Mouse (Mus musculus): ENCODE measurements around the gene Fstl4.

The Fstl4 gene

DNA sequence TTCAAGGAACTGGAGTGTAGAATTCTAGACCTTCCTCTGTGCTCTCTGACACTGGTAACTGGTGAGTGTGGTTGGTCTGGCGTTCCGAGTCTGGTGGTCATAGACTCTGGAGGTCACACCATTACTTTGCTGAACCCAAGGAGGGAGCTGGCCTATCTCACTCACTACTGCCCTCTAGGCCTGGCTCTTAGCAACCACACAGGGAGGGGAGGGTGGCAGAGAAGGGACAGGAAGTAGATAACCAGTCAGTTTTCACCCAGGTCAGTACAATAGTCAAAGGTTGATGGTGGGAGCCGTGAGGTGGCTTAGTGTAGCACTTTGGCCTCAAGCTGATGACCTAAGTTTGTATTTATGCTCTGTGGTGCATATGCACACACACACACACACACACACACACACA is 255.1 kb downstream of the Fstl4 start:
- DNase-seq (ENCODE audit: low spot score in 2 of 2) = peak in 1 of 2 experiments; percentile 9

DNA sequence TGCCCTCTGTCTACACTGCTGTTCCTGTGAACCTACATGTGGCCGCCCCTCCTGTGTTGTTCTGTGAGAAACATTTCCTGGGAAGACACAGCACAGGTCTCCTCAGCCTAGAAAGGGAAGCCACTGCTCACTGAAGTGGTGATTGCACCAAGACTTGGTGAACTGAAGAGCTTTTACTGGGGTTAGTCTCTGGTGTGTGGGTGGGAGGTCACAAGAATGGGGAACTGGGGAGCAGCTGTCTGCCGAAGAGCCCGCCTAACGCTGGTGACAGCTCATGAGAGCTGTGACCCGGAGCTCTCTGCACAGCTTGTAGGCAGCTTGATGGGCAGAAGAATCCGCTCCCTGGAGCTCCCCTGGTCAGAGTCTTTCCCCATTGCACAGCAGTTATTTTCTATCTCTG is 260.0 kb downstream of the Fstl4 start:
- no peak for DNase-seq (ENCODE audit: low spot score in 2 of 2)

DNA sequence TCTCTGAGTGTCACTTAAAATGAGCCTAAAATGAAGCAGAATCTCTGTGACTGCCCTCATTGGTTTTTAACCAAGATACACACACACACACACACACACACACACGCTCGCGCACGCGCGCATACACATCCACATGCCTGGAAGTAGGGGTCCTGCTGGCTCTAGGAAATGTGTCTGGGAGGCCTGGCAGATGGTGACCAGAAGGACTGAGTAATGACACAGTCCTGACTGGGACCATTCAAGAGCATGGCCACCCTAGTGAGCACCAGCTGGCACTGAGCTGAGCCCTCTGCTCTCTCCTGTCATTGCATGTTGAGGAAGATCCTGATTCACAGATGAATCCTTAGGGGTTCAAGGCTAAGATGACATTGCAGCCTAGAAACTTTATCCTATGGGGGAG is 261.3 kb downstream of the Fstl4 start:
- DNase-seq (ENCODE audit: low spot score in 2 of 2) = no peak

DNA sequence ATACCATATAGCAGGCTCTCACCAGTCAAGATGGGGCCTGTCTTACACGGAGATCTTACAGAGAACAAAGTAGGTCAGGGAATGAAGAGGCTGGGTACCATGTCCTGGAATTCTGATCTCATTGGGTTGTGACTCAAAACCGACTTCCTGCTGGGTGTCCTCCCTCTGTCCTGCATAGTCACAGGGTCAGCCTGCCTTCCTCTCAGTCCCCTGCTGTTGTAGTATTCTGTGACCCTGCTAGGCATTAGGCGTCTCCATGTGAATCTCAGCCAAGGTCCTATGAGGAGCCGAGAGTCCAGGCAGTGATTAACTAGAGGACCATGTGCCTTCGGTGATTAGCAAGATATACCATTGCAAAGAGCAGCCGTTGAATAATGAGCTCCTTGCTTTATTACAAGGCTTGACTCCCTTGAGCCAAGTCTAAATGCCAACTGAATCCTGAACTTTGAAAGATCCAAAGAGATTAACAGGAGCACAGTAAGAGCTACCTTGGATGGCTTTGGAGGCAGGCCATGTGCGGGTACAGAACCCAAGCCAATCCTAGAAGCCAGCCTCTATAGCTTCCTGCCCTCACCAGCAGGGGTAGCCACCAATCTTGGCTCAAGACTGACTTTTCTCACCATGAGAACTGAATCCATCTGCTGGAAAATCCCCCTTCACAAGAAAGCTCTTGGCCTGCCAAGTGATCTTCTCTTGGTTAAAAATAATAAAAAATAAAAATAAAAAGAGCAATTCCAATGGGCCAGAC is 264.2 kb downstream of the Fstl4 start:
- DNase-seq (ENCODE audit: low spot score in 2 of 2) = no peak

DNA sequence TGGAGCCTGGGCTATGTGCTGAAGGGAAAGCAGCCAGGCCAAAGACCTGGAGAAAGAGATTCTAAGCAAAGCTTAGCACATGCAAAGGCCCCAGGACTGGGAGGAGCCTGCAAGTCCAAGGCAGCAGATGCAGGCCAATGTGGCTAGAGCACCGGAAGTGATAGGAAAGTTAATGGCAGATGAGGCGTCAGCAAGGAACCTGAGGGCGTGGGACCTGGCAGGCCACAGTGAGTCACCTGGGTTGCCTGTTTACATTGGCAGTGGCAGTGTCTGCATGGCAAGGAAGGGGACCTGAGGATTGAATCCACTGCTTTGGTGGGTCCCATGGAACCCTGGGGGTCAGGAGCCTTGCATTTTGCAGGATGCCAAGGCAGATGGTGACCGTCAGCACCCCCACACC is 267.3 kb downstream of the Fstl4 start:
- no peak for DNase-seq (ENCODE audit: low spot score in 2 of 2)

DNA sequence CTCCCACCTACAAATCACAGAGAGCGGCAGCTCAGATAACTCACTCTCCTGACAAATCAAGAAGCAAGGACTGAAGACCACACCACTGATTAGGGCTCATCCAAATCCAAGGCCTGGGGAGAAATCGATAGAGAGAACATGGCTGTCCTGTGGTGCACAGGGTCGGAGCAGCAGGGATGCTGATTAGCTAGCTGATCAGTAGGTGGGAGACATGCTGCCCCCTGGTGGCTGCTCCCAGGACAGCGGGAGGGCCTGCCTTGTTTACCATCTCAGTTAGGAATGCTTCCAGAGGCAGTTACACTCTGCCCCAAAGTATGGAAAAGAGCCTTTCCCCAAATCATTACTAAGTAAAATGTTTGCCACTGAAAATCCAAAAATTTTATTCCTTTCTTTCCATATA is 267.9 kb downstream of the Fstl4 start:
- peak; percentile 45 to 81 for DNase-seq (ENCODE audit: low spot score in 2 of 2)

DNA sequence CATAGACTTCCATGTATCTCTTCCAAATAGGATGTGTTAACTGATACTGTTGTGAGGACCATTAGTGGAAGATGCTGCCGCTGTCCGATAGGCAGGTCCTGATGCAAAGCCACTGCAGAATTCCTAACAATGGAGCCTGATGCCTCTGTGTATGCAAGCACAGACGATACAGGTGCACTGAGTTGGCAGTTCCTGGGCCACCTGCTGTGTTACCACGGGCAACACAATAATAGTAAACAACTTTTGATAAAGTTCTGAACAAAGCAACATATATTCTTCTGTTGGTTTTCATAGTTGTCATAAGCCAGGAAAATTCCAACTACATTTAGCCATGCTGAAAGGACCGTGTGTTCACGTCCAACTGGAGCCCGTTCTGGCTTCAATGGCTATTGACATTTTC is 271.0 kb downstream of the Fstl4 start:
- no peak for DNase-seq (ENCODE audit: low spot score in 2 of 2)

DNA sequence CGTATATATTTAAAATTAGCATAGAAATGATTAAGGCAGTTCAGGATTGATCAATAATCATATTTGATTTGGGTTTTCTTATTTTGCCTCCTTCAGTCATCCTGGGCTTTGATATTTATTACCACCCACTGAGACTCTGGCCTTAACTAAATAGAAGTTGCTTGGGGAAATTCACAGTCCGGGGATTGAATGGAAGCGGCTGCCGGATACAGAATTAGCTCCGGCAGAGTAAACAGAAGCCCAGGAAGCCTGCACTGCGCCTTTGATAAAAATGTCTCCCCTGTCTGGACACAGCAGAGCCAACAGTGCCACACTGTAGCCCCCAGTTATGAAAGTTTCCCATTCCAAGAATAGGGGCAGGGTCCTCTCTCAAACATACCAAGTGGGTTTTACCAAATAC is 282.4 kb downstream of the Fstl4 start:
- no peak for DNase-seq (ENCODE audit: low spot score in 2 of 2)

DNA sequence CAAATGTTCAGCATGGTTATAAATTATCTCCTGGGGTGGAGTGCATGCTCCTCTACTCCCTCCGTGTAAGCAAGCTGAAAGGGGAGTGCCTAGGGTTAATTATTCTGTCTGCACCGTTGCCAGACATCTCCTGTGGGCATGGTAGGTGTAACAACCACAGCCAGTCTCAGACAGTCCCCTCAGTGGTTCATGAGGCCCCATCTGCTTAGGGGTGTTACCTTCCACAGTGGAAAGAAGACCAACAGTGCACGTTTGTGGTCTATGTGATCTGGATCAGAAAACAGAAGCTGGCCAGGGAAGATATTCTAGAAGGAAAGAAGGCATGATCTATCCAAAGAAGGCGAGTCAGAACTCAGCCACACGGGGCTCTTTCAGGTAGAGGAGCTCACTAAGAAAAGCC is 289.7 kb downstream of the Fstl4 start:
- DNase-seq (ENCODE audit: low spot score in 2 of 2) = no peak

DNA sequence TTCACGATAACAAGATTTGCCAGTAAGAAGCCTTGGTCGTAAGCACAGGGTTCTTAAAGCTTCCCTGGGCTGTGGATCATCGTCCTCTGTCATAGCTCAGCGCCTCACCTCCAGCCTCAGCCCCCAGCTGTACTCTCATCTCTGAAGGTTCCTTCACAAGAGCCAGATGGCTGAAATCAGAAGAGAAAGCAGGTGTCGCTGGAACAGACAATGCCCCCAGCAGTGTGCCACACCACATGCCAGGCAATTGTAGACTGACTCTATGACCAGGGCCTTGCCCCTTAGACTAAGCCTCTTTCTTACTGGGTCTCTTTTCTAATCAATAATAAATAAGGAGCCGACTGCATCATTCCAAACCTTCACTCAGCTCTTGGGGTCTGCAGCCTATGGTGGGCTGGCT is 291.5 kb downstream of the Fstl4 start:
- no peak for DNase-seq (ENCODE audit: low spot score in 2 of 2)

DNA sequence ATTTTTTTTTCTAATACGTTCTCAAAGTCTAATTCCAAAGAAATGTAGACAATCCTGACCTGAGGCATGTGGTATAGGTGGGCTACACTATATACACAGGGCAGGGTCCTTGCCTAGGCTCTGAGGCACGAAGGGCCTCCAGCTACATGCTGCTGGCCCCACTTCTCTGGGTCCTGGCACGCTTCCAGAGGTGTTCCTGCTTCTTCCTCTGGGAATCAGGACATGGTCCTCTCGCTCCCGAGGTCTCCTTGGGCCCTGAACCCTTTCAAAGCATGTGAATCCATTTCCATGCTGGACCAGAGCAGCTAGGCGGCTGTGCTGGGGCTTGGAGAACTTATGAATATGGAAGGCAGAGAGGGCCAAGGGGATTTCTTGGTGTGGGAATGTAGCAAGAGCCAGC is 292.3 kb downstream of the Fstl4 start:
- DNase-seq (ENCODE audit: low spot score in 2 of 2) = no peak

DNA sequence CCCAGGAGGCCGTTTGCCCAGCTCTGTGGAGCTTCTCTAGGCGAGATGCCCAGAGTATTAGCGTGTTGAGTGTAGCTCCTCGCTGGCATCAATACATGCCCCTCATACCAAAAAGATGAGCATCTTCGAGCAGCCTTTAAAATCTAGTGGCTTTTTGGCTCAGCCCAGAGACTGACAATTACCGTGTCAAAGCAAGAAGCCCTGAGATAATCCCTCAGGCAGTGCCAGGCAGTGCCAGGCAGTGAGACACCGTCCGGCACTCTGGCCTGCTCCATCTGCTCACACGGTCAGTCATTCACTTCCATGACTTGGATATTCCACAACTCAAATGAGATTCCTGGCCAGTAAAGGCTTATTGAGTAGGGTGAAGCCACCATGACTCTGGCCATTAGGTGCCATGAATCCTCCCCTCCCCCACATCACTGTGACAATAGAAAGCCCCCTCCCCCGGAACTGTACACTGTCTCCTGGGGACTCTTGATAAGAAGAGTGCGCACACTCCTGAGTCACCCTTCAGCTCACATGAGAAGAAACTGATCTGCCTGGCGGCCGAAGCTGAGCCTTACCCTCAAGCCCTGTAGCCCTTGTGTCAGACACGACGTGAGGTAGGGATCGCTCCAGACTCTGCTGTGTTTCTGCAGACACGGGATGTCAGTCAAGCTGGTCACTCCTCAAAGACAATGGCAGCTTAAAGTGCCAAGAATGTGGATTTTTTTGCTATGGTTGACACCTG is 293.6 kb downstream of the Fstl4 start:
- no peak for DNase-seq (ENCODE audit: low spot score in 2 of 2)

DNA sequence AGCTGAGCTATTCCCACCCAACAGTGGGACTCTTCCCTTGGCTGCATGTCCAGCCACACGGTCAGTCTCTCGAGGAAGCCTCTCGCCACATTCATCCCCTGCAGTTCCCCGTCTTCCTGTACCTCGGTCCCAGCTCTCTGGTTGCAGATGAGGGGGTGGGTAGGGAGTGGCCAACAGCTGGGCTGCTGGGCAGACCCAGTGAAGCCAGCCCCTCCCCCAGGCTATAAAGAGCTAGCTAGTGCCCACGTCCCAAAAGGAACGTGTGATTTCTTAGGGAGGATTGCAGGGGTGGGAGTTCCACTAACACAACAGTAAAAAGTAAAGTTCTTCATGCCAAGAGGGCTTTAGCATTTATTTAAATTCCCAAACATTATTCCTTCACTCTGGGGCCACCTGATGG is 294.1 kb downstream of the Fstl4 start:
- DNase-seq (ENCODE audit: low spot score in 2 of 2) = no peak

DNA sequence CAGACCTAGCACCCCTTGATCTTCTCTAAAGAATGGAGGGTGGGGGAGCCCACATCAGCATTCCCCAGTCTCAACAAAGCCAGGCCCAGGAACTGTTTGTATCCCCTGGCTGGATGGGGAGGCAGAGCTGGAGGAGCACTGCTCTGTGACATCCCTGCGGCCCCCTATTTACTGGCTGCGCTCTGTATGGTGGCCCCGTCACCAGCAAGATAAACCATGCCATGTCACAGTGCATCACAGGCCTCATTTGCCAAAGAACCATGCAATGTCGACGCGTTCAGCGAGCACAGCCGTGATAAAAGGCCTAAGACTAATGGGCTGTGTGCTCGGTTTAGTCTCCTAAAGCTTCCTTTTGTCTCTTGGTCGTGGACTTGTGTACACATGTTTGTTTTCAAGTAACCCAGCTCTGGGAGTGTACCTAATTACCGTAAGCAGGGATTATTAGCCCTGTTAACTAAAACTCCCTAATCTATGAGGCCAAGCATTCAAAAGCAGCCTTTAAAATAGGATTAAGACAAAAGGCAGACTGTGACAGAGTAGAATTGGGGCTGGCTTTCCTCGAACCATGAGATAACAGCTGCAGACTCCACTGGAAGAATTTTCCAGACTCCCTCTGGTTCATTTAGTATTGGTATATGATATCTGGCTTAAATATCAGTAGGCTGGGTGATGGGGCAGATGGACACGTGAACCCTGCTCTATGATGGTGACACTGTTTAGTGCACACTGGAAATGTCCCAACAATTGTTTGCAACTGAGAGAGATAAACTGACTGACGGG is 303.5 kb downstream of the Fstl4 start:
- no peak for DNase-seq (ENCODE audit: low spot score in 2 of 2)

DNA sequence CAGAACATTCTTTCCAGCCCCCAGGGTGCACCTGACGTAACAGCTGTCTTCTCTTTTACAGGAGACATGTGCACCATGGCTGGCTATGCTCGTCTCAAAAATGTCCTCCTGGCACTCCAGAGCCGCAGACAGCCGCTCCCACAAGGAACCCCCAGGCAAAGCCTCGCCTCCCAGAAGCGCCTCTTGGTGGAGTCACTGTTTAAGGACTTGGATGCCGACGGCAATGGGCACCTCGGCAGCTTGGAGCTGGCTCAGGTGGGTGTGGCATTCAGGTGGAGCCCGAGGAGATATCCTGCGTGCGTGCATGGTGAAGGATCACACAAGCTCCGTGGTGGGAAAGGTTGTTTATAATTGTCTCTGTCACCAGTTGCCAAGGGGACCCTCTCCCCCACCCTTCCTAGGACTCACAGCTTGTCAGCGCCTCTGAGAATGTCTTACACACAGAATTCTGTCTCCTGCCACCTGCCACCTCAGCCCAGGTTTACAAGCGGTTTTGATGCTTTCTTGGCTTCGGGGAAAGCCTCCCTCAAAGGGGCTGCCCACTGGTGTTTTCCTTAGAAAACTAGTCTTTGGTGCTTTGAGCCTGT is 304.1 kb downstream of the Fstl4 start:
- DNase-seq (ENCODE audit: low spot score in 2 of 2) = no peak

DNA sequence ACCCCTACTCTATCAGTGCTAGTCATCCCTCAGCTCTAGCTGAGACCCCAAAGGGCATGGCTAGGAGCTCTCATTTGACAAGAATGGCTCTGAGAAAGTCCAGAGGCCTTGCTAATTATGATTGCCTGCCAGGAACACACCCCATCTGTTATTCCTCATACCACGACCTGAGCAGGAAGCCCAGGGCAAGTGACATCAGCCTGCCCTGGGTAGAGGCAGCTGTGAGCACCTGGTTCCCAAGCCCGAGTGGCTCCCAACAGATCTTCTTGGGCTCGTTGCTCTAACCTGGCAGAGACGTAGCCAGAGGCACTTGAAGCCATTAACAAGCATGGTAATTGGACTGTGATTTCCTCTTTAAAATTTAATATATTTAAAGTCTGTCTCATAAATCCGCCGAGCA is 305.3 kb downstream of the Fstl4 start:
- DNase-seq (ENCODE audit: low spot score in 2 of 2) = no peak

DNA sequence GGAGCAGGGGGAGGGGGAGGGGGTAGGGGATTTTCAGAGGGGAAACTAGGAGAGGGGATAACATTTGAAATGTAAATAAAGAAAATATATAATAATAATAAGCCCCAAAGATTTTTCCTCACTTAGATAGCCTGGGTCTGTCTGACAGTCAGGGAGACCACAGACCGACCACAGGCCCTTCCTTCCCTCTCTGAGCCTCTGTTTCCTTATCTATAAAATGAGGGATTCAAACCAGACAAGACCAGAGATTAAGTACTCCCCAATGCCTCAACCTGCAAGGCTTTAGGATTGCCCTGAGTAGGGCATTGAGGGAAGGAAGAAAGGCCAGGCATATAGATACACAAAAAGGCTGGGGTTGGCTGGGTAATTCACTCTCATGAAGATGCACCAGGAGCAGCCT is 307.2 kb downstream of the Fstl4 start:
- DNase-seq (ENCODE audit: low spot score in 2 of 2) = no peak

DNA sequence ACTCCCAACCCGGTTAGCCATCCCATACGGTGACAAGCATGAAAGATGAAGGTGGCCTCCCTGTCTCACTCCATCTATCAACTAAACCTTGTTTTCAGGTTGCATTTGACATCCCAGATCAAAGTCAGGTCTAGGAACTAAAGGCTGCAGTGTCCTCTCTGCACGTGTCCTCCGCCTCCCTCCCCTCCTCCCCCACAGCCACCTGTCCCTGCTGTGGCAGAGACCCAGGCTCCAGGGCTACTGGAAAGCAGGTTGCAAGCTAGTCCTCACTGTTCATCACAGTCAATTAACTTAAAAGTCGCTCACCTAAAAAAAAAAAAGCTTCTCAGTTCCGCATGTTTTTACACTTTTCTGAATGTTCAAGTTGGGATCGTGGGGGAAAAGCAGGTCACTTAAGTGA is 313.2 kb downstream of the Fstl4 start:
- no peak for DNase-seq (ENCODE audit: low spot score in 2 of 2)

DNA sequence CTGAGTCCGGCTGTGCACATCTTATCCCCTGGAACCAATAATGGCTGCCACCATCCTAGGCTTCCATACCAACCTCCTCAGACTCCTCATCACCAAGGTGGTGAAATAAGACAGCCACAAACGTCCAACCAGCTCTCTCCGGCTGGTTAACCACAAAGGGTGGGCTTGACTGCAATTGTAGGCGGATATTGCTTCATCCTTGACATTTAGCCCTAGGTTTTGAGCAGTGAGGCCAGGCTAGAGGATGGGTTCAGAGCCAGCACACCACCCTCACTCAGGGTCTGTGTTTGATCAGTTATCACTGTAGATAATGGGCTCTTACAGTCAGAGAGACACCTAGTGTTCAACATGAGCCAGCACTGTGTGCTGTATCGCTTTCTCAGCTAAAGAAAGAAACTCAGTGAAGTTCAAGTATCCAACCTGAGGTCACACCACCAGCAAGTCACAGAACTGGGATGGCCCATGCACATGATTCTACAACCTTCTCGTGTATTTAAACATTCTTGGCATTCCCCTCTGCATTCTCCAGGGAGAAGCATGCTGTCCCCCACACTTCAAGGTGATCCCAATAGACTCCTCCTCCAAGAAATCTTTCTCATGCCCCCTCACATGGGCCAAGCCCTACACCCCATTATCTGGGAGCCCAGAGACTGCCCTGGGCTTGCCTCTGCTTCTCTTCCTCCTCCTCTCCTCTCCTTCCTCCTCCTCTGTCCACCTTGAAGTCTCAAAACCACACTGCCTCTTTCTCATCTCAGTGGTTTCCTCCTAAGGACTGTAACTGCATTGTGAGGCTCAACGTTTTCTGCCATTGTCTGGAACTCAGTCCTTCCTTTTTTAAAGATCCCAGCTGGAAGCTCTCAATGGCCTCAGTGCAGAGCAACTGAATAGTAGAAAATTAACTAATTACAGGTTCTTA is 314.2 kb downstream of the Fstl4 start:
- no peak for DNase-seq (ENCODE audit: low spot score in 2 of 2)

DNA sequence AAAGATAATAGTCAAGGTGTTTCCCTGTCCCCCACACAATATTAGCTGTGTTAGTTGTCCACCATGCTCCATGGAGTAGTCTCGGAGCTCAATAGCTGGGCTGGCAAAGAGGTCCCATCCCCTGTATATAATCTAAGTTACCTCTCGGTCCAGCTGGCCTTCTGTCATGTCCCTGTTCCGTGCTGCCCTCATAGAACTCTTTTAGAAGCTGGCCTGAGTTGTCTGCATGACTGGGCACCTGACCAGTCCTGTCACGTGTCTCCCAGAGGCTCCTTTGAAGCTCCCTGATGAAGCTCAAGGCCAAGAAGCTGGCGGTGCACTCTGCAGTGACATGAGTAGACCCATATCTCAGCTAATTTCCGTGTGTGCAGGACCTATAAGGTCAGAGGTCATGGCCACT is 316.9 kb downstream of the Fstl4 start:
- DNase-seq (ENCODE audit: low spot score in 2 of 2) = no peak

DNA sequence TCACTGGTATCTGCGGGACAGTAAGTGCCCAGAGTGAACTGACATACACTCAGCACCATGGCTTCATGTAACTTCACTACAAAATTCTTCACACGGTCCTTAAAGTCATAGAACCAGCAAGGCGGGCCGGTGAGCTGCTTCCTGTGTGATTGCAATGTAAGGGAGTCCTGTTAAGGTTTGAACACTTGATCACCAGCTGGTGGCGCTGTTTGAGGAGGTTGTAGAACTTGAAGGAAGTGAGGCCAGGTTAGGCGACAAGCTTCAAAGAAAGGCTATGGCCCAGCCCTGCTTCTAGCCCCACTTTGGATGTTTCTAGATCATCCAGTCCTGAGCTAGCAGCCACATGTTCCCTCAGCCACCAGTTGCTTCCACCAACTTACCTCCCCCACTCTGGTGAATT is 320.9 kb downstream of the Fstl4 start:
- peak; percentile 56 to 82 for DNase-seq (ENCODE audit: low spot score in 2 of 2)
